ENCODE assay signal across 25 mouse cellular contexts in the genomic region with DNA sequence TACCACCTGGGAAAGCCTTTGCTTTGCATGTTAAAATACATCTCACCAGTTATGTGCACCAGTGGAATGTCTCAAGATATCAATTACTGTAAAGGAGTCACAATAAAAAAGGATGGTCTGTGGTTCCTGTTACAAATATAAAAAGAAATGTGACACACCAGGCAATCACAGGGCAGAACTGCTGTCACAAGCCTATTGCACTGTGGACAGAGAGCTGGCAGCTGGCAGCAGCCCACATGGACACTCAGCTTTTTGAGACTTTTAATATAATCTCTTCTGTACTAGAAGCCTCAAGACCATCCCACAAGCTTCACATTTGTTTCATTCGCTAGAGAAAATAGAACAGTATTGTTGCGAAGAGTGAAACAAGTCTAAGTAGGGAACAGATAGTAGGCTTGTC.
"Had no signal": no experiment of that assay in that cellular context is flagged by ENCODE, and none has a peak within 500 bp of the region (broad histone marks: within the 10 kb centered on the region; RNA-seq: fewer than 3 reads in every experiment).

No protein-coding gene starts in this region.

- H3K9ac ChIP-seq: heart, embryonic 13.5 days; heart, embryonic 15.5 days; hindbrain, embryonic 13.5 days; hindbrain, embryonic 15.5 days; limb, embryonic 12.5 days; liver, embryonic 13.5 days; liver, embryonic 15.5 days had no signal

- H3K9me3 ChIP-seq: heart, embryonic 13.5 days; heart, embryonic 15.5 days; hindbrain, embryonic 13.5 days; hindbrain, embryonic 15.5 days; limb, embryonic 10.5 days; limb, embryonic 12.5 days; liver, embryonic 13.5 days; liver, embryonic 15.5 days had no signal

- DNase-seq: gastrocnemius, postnatal 14 days; gastrocnemius, postnatal 36 days; heart, adult 11 months; heart, adult 2 months; heart, postnatal 14 days; heart, postnatal 36 days; kidney, adult 11 months; kidney, adult 2 months; kidney, postnatal 14 days; kidney, postnatal 36 days; layer of hippocampus, adult 9-11 months; liver; liver, embryonic 13.5 days had no signal

- ATAC-seq: hindbrain, postnatal 0 days; intestine, embryonic 16.5 days had no signal

- H3K4me1 ChIP-seq: heart, embryonic 13.5 days; heart, embryonic 15.5 days; hindbrain, embryonic 13.5 days; hindbrain, embryonic 15.5 days; limb, embryonic 10.5 days; limb, embryonic 12.5 days; liver, embryonic 13.5 days; liver, embryonic 15.5 days had no signal

- H3K4me2 ChIP-seq: heart, embryonic 11.5 days; heart, embryonic 13.5 days; heart, embryonic 15.5 days; hindbrain, embryonic 13.5 days; hindbrain, embryonic 15.5 days; limb, embryonic 12.5 days; liver, embryonic 11.5 days; liver, embryonic 13.5 days; liver, embryonic 15.5 days had no signal

- H3K36me3 ChIP-seq: heart, embryonic 13.5 days; heart, embryonic 15.5 days; hindbrain, embryonic 13.5 days; hindbrain, embryonic 15.5 days; limb, embryonic 10.5 days; limb, embryonic 12.5 days; liver, embryonic 13.5 days; liver, embryonic 15.5 days had no signal

- H3K27me3 ChIP-seq: heart, embryonic 13.5 days; heart, embryonic 15.5 days; hindbrain, embryonic 13.5 days; hindbrain, embryonic 15.5 days; limb, embryonic 12.5 days; liver, embryonic 13.5 days; liver, embryonic 15.5 days had no signal

- H3K4me3 ChIP-seq: heart, adult 2 months; heart, embryonic 13.5 days; heart, embryonic 15.5 days; hindbrain, embryonic 13.5 days; hindbrain, embryonic 15.5 days; left cerebral cortex, adult 2 months; limb, embryonic 10.5 days; limb, embryonic 12.5 days; liver, embryonic 13.5 days; liver, embryonic 15.5 days had no signal

- H3K27ac ChIP-seq: heart, adult 2 months; heart, embryonic 13.5 days; heart, embryonic 15.5 days; hindbrain, embryonic 13.5 days; hindbrain, embryonic 15.5 days; hindbrain, postnatal 0 days; left cerebral cortex, adult 2 months; limb, embryonic 10.5 days; limb, embryonic 12.5 days; liver, embryonic 13.5 days; liver, embryonic 15.5 days had no signal
